27 mouse cellular contexts compared by ENCODE assay signal in the genomic region with DNA sequence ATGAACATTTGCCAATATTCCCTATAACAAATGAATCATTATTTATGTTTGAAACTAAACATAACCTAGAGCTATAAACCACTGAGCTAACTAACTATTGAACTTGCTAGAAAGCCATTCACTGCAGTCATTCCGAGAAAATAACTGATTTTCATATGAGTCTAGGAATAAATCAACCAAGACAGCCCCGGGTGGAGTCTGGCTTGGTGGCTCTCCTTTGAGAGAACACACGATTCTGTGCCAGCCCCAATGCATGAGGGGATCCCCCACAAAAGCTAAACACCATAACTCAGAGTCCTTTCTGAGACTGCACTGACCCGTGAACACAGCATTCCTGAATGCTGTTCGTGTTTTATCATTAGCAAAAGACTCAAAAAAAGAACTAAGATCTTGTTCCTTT. TPM values are rescaled to one million over a fixed set of nuclear protein-coding genes. Genes with fewer than 3 reads are reported as not detected.
"Had no signal": no experiment of that assay in that cellular context is flagged by ENCODE, and none has a peak within 500 bp of the region (broad histone marks: within the 10 kb centered on the region; RNA-seq: fewer than 3 reads in every experiment).

No protein-coding gene starts in this region.

- H3K27ac ChIP-seq: heart, adult 2 months; heart, embryonic 13.5 days; heart, embryonic 15.5 days; hindbrain, embryonic 13.5 days; hindbrain, embryonic 15.5 days; hindbrain, postnatal 0 days; kidney, postnatal 0 days; limb, embryonic 13.5 days; limb, embryonic 15.5 days; liver, embryonic 12.5 days had no signal

- H3K27me3 ChIP-seq: heart, embryonic 13.5 days; heart, embryonic 15.5 days; hindbrain, embryonic 13.5 days; hindbrain, embryonic 15.5 days; limb, embryonic 13.5 days; limb, embryonic 15.5 days; liver, embryonic 12.5 days had no signal

- H3K9ac ChIP-seq: heart, embryonic 13.5 days; heart, embryonic 15.5 days; hindbrain, embryonic 13.5 days; hindbrain, embryonic 15.5 days; limb, embryonic 13.5 days; limb, embryonic 15.5 days; liver, embryonic 12.5 days had no signal

- DNase-seq: gastrocnemius, postnatal 14 days; gastrocnemius, postnatal 36 days; heart, adult 11 months; heart, adult 2 months; heart, postnatal 14 days; heart, postnatal 36 days; kidney, adult 11 months; kidney, adult 2 months; kidney, adult 9 months; kidney, postnatal 14 days; kidney, postnatal 36 days; layer of hippocampus, adult 9-11 months; layer of hippocampus, postnatal 36 days; left cerebral cortex, postnatal 4 days had no signal

- H3K36me3 ChIP-seq: heart, embryonic 13.5 days; heart, embryonic 15.5 days; hindbrain, embryonic 13.5 days; hindbrain, embryonic 15.5 days; limb, embryonic 13.5 days; limb, embryonic 15.5 days; liver, embryonic 12.5 days had no signal

- H3K4me1 ChIP-seq: heart, embryonic 13.5 days; heart, embryonic 15.5 days; hindbrain, embryonic 13.5 days; hindbrain, embryonic 15.5 days; limb, embryonic 15.5 days; liver, embryonic 12.5 days had no signal

- H3K9me3 ChIP-seq: heart, embryonic 13.5 days; heart, embryonic 15.5 days; hindbrain, embryonic 13.5 days; hindbrain, embryonic 15.5 days; limb, embryonic 13.5 days; limb, embryonic 15.5 days; liver, embryonic 12.5 days had no signal

- H3K4me2 ChIP-seq: heart, embryonic 11.5 days; heart, embryonic 13.5 days; heart, embryonic 15.5 days; hindbrain, embryonic 13.5 days; hindbrain, embryonic 15.5 days; limb, embryonic 13.5 days; limb, embryonic 15.5 days; liver, embryonic 12.5 days had no signal

- ATAC-seq: hindbrain, postnatal 0 days; intestine, embryonic 16.5 days; liver, embryonic 12.5 days had no signal

- H3K4me3 ChIP-seq: heart, adult 2 months; heart, embryonic 13.5 days; heart, embryonic 15.5 days; hindbrain, embryonic 13.5 days; hindbrain, embryonic 15.5 days; limb, embryonic 13.5 days; limb, embryonic 15.5 days; liver, embryonic 12.5 days had no signal

RNA-seq across cellular contexts. Expression of a gene that starts 8.0 kb away (rescaled TPM):
- total RNA-seq: gastrocnemius, adult 18-20 months; gastrocnemius, postnatal 14 days had no signal
- polyA plus RNA-seq: intestine, embryonic 14.5 days had no signal
